Mouse (Mus musculus) ES-Bruce4 (cell line): ENCODE data around the gene Hipk2.

Experiments used
- EP300 ChIP-seq: IDR thresholded peaks from 2 replicates; pipeline ENCODE4 v1.6.1; 2011; ENCODE audit warnings: low read depth, low read length; ENCODE audit not compliant: insufficient read depth
- POLR2A ChIP-seq: IDR thresholded peaks from one replicate; pipeline ENCODE4 v1.8.1; 2011; ENCODE audit warnings: low read length; ENCODE audit not compliant: insufficient read depth

GRCm38 (mm10) chr6:38823164-38823563 lies 52.8 kb downstream of the Hipk2 start:
- TF ChIP-seq POLR2A (no peak), EP300 (no peak)
